Mouse (Mus musculus) lung, embryonic 14.5 days (tissue): ENCODE measurements around the gene Dnal1. TPM values are rescaled to one million over a fixed set of nuclear protein-coding genes. Genes with fewer than 3 reads are reported as not detected.

Experiments
- ATAC-seq: fragments of 200-750 bp; cut with Nextera tagmentation; 2 replicates; pipeline ENCODE4 v1.8.0; 2017; ENCODE audit warnings: mild to moderate bottlenecking, moderate TSS enrichment, moderate library complexity; ENCODE audit not compliant: insufficient read depth
- DNase-seq: peaks from one replicate; pipeline ENCODE4 v3.0.0-alpha.2; 2015
- H3K27ac ChIP-seq: fragments of 300-500 bp; sonication (generic); 2 replicates; pipeline ENCODE4 v1.5.1; 2014; ENCODE audit warnings: low read depth, mild to moderate bottlenecking, moderate library complexity
- H3K27me3 ChIP-seq: fragments of 300-500 bp; sonication (generic); 2 replicates; pipeline ENCODE4 v1.6.1; 2014; ENCODE audit warnings: low read length, control low read depth; ENCODE audit not compliant: insufficient read depth
- H3K36me3 ChIP-seq: fragments of 300-500 bp; sonication (generic); 2 replicates; pipeline ENCODE4 v1.6.1; 2014; ENCODE audit warnings: control low read depth; ENCODE audit not compliant: insufficient read depth
- H3K4me1 ChIP-seq: fragments of 300-500 bp; sonication (generic); 2 replicates; pipeline ENCODE4 v1.6.1; 2014; ENCODE audit warnings: antibody characterized with exemption, control low read depth; ENCODE audit not compliant: insufficient read depth
- H3K4me2 ChIP-seq: fragments of 300-500 bp; sonication (generic); 2 replicates; pipeline ENCODE4 v1.6.1; 2014; ENCODE audit warnings: mild to moderate bottlenecking
- H3K4me3 ChIP-seq: fragments of 300-500 bp; sonication (generic); 2 replicates; pipeline ENCODE4 v1.5.1; 2014; ENCODE audit warnings: low read depth, low read length
- H3K9ac ChIP-seq: fragments of 300-500 bp; sonication (generic); 2 replicates; pipeline ENCODE4 v1.6.1; 2014
- H3K9me3 ChIP-seq: fragments of 300-500 bp; sonication (generic); 2 replicates; pipeline ENCODE4 v1.6.1; 2016; ENCODE audit warnings: low read depth, low read length, control low read depth
- CTCF ChIP-seq: IDR thresholded peaks from 2 replicates; pipeline ENCODE4 v1.5.1; 2016; ENCODE audit warnings: antibody characterized with exemption, low read depth
- WGBS: fragments of 180-500 bp; shearing (Covaris S2); extraction: QIAGEN DNeasy Blood & Tissue Kit; methylation state at CpG from one replicate; pipeline ENCODE4 v1.1.7; 2014; 5-methylcytosine and 5-hydroxymethylcytosine counted together
- polyA plus RNA-seq: library from polyadenylated mRNA; unstranded; fragments of >200 nt; fragmentation: Nextera tagmentation; extraction: Ambion mirVana; gene quantifications from 2 replicates; pipeline ENCODE4 v1.2.1, GENCODE M21; 2014

Dnal1 gene
- polyA plus RNA-seq, 1 experiment from 2014 or later: 5.2 TPM

- 79% methylated on average over 2 of the region's 2 CpGs for WGBS
- Histone ChIP-seq H3K9ac (no peak overlapping the region), H3K4me2 (no peak overlapping the region), H3K4me3 (no peak overlapping the region), H3K36me3 (peaks cover 10% of the 10 kb centered on the region; the same call in 1 of the 2 replicates), H3K4me1 (0 out of 2 replicates have a peak, but pooled peaks cover 4% of the 10 kb centered on the region), H3K9me3 (no peaks in the 10 kb centered on the region), H3K27ac (no peak overlapping the region), H3K27me3 (no peaks in the 10 kb centered on the region)
- no peak for TF ChIP-seq CTCF
- DNase-seq (no peak), ATAC-seq (no peak)
These were observed 12.7 kb downstream of the Dnal1 start for GRCm38 (mm10) chr12:84126899-84127298.

DNA sequence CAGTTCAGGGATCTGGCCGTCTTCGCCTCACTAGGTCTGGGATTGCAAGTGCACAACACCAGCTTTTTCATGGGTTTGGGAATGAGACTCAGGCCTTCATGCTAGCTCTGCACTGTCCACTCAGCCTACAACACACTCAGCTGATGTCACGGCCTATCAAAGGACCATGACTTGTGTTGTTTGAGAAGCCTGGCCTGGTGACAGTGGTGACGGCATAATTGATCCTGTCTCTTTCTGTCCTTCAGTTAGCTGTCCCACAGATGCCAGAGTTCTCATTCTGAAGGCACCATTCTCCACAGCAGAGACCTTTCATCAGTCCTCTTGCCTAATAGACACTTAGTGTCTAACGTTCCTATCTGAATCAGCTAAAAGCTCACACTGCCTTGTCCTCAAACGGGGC, 14.4 kb downstream of the Dnal1 start:
- 87% methylated on average over 6 of the region's 6 CpGs for WGBS

DNA sequence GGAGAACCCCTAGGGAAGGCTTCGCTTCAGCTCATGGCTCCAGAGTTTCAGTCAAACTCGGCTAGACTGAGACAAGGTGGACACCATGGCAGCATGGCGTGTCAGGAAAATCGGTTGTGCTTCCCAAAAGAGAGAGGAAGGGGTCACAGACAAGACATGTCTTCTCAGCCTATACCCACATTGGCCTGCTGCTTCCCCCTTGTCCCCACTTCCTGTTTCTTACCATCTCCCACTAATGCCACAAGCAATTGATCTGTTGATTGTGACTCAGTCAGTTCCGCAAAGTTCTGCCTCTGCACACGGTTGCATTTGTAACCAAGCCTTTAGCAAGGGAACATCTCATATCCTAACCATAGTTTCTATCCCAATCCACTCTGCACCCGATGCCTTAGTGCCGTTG, 15.8 kb downstream of the Dnal1 start:
- DNase-seq (no peak), ATAC-seq (no peak)
- H3K9ac ChIP-seq: no peak overlapping the region
- H3K27ac ChIP-seq: no peak overlapping the region
- 0 out of 2 replicates have a peak, but pooled peaks cover 2% of the 10 kb centered on the region for H3K4me1 ChIP-seq
- no peak overlapping the region for H3K4me2 ChIP-seq
- WGBS: 93% methylated on average over 8 of the region's 8 CpGs
- H3K27me3 ChIP-seq: no peaks in the 10 kb centered on the region
- no peaks in the 10 kb centered on the region for H3K9me3 ChIP-seq
- no peak for TF ChIP-seq CTCF
- no peak overlapping the region for H3K4me3 ChIP-seq
- H3K36me3 ChIP-seq: peaks cover 14% of the 10 kb centered on the region; the same call in 1 of the 2 replicates

More for the DNA sequence above, 14.4 kb downstream of the Dnal1 start:
- TF ChIP-seq CTCF: no peak
- Histone ChIP-seq H3K4me2 (no peak overlapping the region), H3K9me3 (no peaks in the 10 kb centered on the region), H3K36me3 (peaks cover 12% of the 10 kb centered on the region; the same call in 1 of the 2 replicates), H3K27ac (no peak overlapping the region), H3K4me3 (no peak overlapping the region), H3K27me3 (no peaks in the 10 kb centered on the region), H3K9ac (no peak overlapping the region), H3K4me1 (0 out of 2 replicates have a peak, but pooled peaks cover 4% of the 10 kb centered on the region)
- no peak for ATAC-seq
- DNase-seq: no peak

DNA sequence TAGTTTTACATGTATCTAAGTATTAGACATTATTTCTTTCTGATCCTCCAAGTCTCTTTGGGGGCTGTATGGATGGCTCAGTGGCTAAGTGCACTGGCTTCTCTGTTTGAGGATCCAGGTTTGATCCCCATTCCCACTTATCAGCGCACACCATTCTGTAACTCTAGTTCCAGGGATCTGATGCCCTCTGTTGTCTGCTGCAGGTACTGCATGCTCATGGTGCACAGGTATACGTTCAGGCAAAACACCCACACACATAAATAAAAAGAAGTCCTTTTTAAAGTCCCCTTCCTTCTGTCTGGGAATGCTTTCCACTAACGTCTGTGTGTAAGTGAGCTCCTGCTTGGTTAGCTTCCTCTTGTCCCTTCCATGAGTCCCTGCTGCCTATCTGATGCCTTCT, 18.1 kb downstream of the Dnal1 start:
- Histone ChIP-seq H3K4me2 (no peak overlapping the region), H3K36me3 (peaks cover 29% of the 10 kb centered on the region; the same call in 1 of the 2 replicates), H3K27me3 (no peaks in the 10 kb centered on the region), H3K4me1 (no peaks in the 10 kb centered on the region), H3K9ac (no peak overlapping the region), H3K27ac (no peak overlapping the region), H3K4me3 (no peak overlapping the region), H3K9me3 (no peaks in the 10 kb centered on the region)
- WGBS: 56% methylated on average over 3 of the region's 3 CpGs
- DNase-seq (peak; percentile 61), ATAC-seq (no peak)
- peak; percentile 73 for TF ChIP-seq CTCF

DNA sequence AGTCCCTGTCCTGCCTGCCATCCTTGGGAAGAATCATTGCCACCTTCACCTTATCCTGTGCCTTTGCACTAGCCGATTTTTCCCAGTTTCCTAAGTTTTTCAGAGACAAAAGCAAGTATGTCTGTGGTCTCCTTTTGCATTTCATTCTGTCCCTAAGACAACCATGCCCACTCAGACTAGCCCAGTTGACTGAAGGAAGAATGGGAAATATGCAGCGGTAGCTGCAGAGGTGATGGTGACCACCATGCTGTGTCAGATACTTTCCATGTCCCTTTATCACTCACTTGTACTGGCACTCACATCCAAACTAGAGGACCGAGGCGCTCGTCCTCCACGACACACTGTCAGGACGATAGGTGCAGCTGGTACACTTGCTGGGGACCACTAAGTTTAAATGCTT, 23.0 kb downstream of the Dnal1 start:
- H3K36me3 ChIP-seq: peaks cover 24% of the 10 kb centered on the region; the same call in 1 of the 2 replicates
- DNase-seq (no peak), ATAC-seq (no peak)
- no peak overlapping the region for H3K4me2 ChIP-seq
- no peak for TF ChIP-seq CTCF
- WGBS: 89% methylated on average over 7 of the region's 7 CpGs
- H3K4me1 ChIP-seq: no peaks in the 10 kb centered on the region
- no peak overlapping the region for H3K9ac ChIP-seq
- H3K9me3 ChIP-seq: no peaks in the 10 kb centered on the region
- no peaks in the 10 kb centered on the region for H3K27me3 ChIP-seq
- H3K27ac ChIP-seq: no peak overlapping the region
- no peak overlapping the region for H3K4me3 ChIP-seq

- Histone ChIP-seq H3K4me3 (no peak overlapping the region), H3K9ac (no peak overlapping the region), H3K4me1 (no peaks in the 10 kb centered on the region), H3K9me3 (no peaks in the 10 kb centered on the region), H3K36me3 (peaks cover 25% of the 10 kb centered on the region; the same call in 1 of the 2 replicates), H3K27ac (no peak overlapping the region), H3K4me2 (no peak overlapping the region), H3K27me3 (no peaks in the 10 kb centered on the region)
- no peak for TF ChIP-seq CTCF
- ATAC-seq (no peak), DNase-seq (no peak)
- WGBS: 61% methylated on average over 4 of the region's 4 CpGs
These were observed 26.0 kb downstream of the Dnal1 start for GRCm38 (mm10) chr12:84140135-84140534.

GRCm38 (mm10) chr12:84141271-84141670, 27.1 kb downstream of the Dnal1 start:
- Histone ChIP-seq H3K4me2 (no peak overlapping the region), H3K36me3 (peaks cover 14% of the 10 kb centered on the region; the same call in 1 of the 2 replicates), H3K27ac (no peak overlapping the region), H3K9me3 (no peaks in the 10 kb centered on the region), H3K4me1 (no peaks in the 10 kb centered on the region), H3K9ac (no peak overlapping the region), H3K4me3 (no peak overlapping the region), H3K27me3 (no peaks in the 10 kb centered on the region)
- no peak for DNase-seq
- WGBS: 77% methylated on average over 4 of the region's 4 CpGs
- ATAC-seq: no peak
- TF ChIP-seq CTCF: no peak
